Mouse (Mus musculus): ENCODE results near the gene Hsd11b2.

The Hsd11b2 gene

GRCm38 (mm10) chr8:105518436-105519313, at the start of gene Hsd11b2:
Hsd11b2 (plus strand) TSS chr8:105518755.
- in situ Hi-C loops (cut with MboI, MseI) = no loop called here

- in situ Hi-C loops (cut with MboI, MseI) = no loop called here
Observed at GRCm38 (mm10) chr8:105469041-105469695, 49.4 kb upstream of the Hsd11b2 start.

GRCm38 (mm10) chr8:105469816-105470215, 48.7 kb upstream of the Hsd11b2 start:
- in situ Hi-C loops (cut with MboI, MseI) = loop anchor here in 1 of 2 experiments (10.0 kb wide), 1 partner anchor 65 kb away; no protein-coding TSS in a partner anchor

DNA sequence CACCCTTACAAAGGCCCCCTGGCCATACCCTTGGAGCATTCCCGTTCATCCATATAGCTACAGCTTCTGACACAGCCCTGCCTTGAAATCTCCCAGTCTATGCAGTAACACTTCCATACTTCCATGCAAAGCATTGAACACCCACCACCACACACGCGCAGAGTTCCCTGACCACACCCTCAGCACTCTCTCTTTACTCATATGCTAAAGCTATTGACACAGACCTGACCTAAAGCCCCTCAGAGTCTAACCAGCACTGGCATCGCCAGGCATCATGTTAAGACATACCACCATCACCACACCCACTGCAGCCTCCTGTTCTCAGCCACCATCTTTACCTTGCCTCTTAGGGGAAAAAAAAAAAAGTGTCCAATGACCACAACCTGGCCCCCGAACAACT, 48.3 kb upstream of the Hsd11b2 start:
- in situ Hi-C loops (cut with MboI, MseI) = loop anchor here in 1 of 2 experiments (10.0 kb wide), 1 partner anchor 65 kb away; no protein-coding TSS in a partner anchor

- in situ Hi-C loops (cut with MboI, MseI) = loop anchor here in 1 of 2 experiments (10.0 kb wide), 1 partner anchor 64 kb away; no protein-coding TSS in a partner anchor
Observed at GRCm38 (mm10) chr8:105470681-105471313, 47.8 kb upstream of the Hsd11b2 start.

DNA sequence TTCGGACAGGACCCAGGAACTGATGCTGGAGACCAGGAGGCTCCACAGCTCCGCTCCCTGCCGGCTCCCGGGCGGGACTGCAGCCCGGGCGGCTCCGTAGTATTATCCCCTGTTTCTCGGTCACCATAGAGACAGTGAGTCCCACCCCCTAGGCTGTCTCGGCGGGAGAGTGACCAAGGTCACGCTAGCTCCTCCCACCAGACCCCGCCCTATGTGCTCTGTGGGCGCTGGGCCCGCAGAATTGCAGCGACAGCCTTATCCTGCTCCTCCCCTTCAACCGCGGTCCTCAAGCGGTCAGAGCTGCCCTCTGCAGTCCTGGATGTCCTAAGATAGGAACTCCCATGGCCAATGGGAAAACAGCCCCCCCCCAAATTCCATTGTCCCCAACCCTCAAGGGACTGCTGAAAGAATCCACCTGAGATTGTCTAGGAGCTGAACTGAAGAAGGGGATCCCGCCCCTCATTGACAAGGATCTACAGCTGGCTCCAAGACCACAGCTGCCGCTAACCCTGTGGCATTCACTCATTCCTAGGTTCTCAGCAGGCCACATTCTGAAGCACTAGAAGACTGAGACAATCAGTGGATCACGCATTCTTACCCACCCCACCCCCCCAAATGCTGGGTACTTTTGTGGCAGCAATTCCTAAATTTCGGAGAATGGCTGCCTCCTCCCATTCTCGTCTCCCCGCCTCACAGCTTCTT, 47.1 kb upstream of the Hsd11b2 start, which contains the start of gene Tppp3:
Tppp3 (minus strand) TSS at position 213 of the 702 bp plus-strand sequence.
- in situ Hi-C loops (cut with MboI, MseI) = loop anchor here in 1 of 2 experiments (10.0 kb wide), 1 partner anchor 63 kb away; no protein-coding TSS in a partner anchor

DNA sequence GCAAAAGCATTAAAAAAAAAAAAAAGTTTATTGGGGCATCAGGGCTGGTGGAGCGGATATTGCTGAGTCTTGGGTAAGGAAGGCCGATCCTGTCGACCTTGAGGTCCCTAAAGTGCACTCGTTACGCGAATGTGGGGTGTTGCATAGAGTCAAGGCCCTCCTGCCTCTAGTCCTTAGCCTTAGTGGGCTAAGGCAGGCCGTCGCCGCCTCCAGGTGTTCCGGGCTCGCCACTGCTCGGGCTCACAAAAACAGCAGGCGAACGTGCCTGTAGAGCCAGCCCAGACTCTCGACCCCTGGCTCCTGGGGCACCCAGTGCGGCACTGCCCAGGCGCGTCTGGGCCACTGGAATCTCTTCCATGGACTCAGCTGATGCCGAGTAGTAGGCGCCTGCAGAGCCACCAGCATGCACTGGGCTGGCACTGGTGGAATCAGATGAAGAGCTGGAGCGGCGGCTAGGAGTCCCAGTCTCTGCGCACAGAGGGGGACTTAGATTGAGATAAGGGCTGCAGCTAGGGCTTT, 46.1 kb upstream of the Hsd11b2 start:
- in situ Hi-C loops (cut with MboI, MseI) = loop anchor here in 1 of 2 experiments (10.0 kb wide), 1 partner anchor 62 kb away; no protein-coding TSS in a partner anchor

GRCm38 (mm10) chr8:105472983-105473382, 45.6 kb upstream of the Hsd11b2 start:
- in situ Hi-C loops (cut with MboI, MseI) = loop anchor here in 1 of 2 experiments (10.0 kb wide), 1 partner anchor 62 kb away; no protein-coding TSS in a partner anchor

GRCm38 (mm10) chr8:105473816-105474606, 44.5 kb upstream of the Hsd11b2 start:
- in situ Hi-C loops (cut with MboI, MseI) = loop anchor here in 1 of 2 experiments (10.0 kb wide), 1 partner anchor 61 kb away; no protein-coding TSS in a partner anchor

DNA sequence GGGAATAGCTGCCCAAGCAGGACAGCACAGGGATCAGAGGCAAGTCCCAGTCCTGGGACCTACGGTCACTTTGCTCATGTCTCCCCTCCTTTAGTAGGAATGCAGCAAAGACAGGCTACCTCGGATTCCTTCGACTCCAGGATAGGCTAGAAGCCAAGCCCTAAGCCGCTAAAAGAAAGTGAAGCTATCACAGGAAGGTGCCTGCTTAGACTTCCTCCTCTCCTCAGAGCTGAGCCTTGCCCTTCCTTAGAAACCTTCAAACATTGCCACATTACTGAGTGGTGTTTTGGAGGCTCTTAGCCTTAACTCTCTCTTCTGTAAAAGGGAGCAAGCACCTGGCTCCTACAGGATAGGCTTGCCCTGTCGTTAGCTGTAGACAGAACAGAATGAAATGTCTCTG, 43.9 kb upstream of the Hsd11b2 start:
- in situ Hi-C loops (cut with MboI, MseI) = loop anchor here in 1 of 2 experiments (10.0 kb wide), 1 partner anchor 60 kb away; no protein-coding TSS in a partner anchor

- in situ Hi-C loops (cut with MboI, MseI) = loop anchor here in 1 of 2 experiments (10.0 kb wide), 1 partner anchor 60 kb away; no protein-coding TSS in a partner anchor
Observed at GRCm38 (mm10) chr8:105475254-105475653, 43.3 kb upstream of the Hsd11b2 start.

- in situ Hi-C loops (cut with MboI, MseI) = loop anchor here in 1 of 2 experiments (10.0 kb wide), 1 partner anchor 59 kb away; no protein-coding TSS in a partner anchor
Observed at GRCm38 (mm10) chr8:105475742-105476141, 42.8 kb upstream of the Hsd11b2 start.

DNA sequence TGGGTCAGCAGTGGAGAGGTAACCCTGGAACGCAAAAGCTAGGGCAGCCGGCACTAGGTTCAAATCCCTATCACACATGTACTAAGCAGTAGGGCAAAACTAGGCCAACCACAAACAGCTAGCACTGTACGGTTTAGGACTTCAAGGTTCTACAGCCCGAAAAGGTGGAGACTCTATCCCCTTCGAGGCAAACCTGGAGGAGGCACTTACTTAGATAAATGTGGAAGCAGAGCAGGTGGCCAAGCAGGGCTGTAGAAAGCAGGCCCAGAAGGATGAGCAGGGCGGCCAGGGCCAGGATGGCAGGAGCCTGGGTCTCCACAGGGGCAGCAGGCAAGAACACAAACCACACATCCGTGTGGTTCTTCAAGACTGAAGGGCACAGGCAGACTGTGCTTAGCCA, 42.4 kb upstream of the Hsd11b2 start:
- in situ Hi-C loops (cut with MboI, MseI) = loop anchor here in 1 of 2 experiments (10.0 kb wide), 1 partner anchor 59 kb away; no protein-coding TSS in a partner anchor

GRCm38 (mm10) chr8:105476628-105477413, 41.7 kb upstream of the Hsd11b2 start:
- in situ Hi-C loops (cut with MboI, MseI) = loop anchor here in 1 of 2 experiments (10.0 kb wide), 1 partner anchor 58 kb away; no protein-coding TSS in a partner anchor

- in situ Hi-C loops (cut with MboI, MseI) = loop anchor here in 1 of 2 experiments (10.0 kb wide), 1 partner anchor 57 kb away; no protein-coding TSS in a partner anchor
Observed at GRCm38 (mm10) chr8:105477792-105478191, 40.8 kb upstream of the Hsd11b2 start.

DNA sequence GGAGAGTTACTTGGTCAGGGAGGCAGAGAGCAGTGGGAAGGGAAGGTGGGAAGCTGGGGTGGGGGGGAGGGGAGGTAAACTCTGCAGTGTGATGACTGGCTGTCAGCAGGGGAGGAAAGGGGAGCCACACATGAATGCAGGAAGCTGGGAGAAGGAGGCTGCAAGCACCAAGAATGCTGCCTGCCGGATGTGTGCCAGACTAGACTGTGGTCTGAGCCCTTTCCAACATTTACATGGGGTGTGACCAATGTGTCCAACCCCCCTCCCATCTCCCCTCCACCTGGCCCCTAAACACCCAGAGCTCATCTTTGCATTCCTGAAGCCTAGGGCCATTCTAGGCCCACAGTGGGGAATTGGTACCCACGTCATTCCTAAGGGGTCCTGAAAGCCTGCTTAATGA, 37.5 kb upstream of the Hsd11b2 start:
- in situ Hi-C loops (cut with MboI, MseI) = no loop called here

DNA sequence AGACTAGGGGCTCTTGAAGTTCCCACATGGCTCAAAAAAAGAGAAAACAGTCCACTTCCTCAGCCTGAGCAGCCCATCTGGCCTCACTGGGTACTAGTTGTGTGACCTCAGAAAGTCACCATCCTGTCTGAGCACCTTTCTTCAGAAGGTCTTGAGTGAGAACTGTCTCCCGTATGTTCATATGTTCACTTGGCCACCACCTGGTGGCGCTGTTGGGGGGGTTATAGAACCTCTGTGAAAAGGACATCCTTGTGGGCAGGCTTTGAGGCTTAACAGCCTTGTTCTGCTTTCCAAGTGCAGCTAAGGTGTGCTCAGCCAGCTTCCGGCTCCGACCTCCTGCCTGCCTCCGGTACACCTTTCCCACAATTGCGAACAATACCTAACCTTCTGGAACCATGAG, 37.1 kb upstream of the Hsd11b2 start:
- in situ Hi-C loops (cut with MboI, MseI) = no loop called here

DNA sequence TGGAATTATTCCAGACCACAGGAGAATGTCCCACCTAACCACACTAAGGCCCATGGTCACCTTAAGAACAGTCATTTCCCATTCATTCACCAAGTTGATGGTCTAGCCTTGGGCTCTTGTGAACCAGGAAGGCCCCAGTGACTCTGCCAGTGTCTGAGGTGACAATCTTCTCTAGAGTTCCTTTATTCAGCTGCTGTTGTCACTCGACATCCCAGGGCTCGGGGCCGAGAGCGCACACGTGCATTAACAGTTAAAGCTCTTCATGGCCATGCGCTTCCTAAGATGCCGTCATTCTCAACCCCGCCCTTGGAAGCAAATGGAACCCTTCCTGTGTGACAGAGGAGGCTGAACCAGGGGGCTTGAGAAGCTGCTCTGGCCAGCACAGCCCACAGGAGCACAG, 36.4 kb upstream of the Hsd11b2 start:
- in situ Hi-C loops (cut with MboI, MseI) = no loop called here
